Mouse (Mus musculus): ENCODE measurements around the gene 1700034J05Rik. TPM values are rescaled to one million over a fixed set of nuclear protein-coding genes. Genes with fewer than 3 reads are reported as not detected.

The 1700034J05Rik gene
- total RNA-seq, 2 experiments from 2014 or later: not detected

Other genes starting within 250 kb of the 1700034J05Rik start
- 10 to 100 TPM; 13.7 to 17.4 TPM for gene Stk38l, start 229.4 kb downstream of the 1700034J05Rik start, total RNA-seq (2021)
- gene Arntl2, start 158.4 kb downstream of the 1700034J05Rik start, total RNA-seq (2021): 1 to 10 TPM; 3.6 to 3.7 TPM
- not detected for gene Smco2, start 104.3 kb downstream of the 1700034J05Rik start, total RNA-seq (2021)
- 100 to 1,000 TPM; 146 to 152 TPM for gene Ppfibp1, start 65.9 kb downstream of the 1700034J05Rik start, total RNA-seq (2021)
- gene Rep15, start 78.2 kb upstream of the 1700034J05Rik start, total RNA-seq (2021): 1 to 10 TPM; 2.1 to 2.6 TPM
- gene Mrps35, start 88.3 kb upstream of the 1700034J05Rik start, total RNA-seq (2021): 100 to 1,000 TPM; 105 to 109 TPM
- gene Mansc4, start 132.6 kb upstream of the 1700034J05Rik start, total RNA-seq (2021): 1 to 10 TPM in 1 of 2 experiments, under 1 TPM in 1; 0.93 to 1.1 TPM
- gene Klhl42, start 137.0 kb upstream of the 1700034J05Rik start, total RNA-seq (2021): 10 to 100 TPM; 26.6 to 27.2 TPM

Data from adrenal gland, postnatal 4 days (tissue).